Mouse (Mus musculus) cortical plate, adult 2 months (tissue): Measurements from ENCODE around the gene Hpn. TPM values are rescaled to one million over a fixed set of nuclear protein-coding genes. Genes with fewer than 3 reads are reported as not detected.

Experiments used
- H3K27ac ChIP-seq: fragments of 200-500 bp; 2 replicates; pipeline ENCODE4 v1.5.1; 2012; ENCODE audit warnings: low read length, control low read depth, inconsistent platforms; ENCODE audit not compliant: insufficient read depth
- H3K4me1 ChIP-seq: fragments of 200-500 bp; 2 replicates; pipeline ENCODE4 v1.6.1; 2011; ENCODE audit warnings: low read length; ENCODE audit not compliant: control insufficient read depth, insufficient read depth
- H3K4me3 ChIP-seq: fragments of 200-500 bp; 2 replicates; pipeline ENCODE4 v1.5.1; 2011; ENCODE audit warnings: mild to moderate bottlenecking, low read length, control low read depth; ENCODE audit not compliant: insufficient read depth
- CTCF ChIP-seq: fragments of 200-500 bp; IDR thresholded peaks from 2 replicates; pipeline ENCODE4 v1.5.1; 2011; ENCODE audit warnings: mild to moderate bottlenecking, control low read depth, low read length; ENCODE audit not compliant: insufficient read depth; ENCODE audit errors: extremely low read depth
- POLR2A ChIP-seq: fragments of 200-500 bp; IDR thresholded peaks from 2 replicates; pipeline ENCODE4 v1.6.1; 2011; ENCODE audit warnings: mild to moderate bottlenecking, low read length, control low read depth; ENCODE audit not compliant: insufficient read depth; ENCODE audit errors: extremely low read depth
- polyA plus RNA-seq: library from polyadenylated mRNA; depleted of rRNA; stranded (reverse); fragments of >200 nt; gene quantifications from 2 replicates; pipeline ENCODE4 v1.2.3, GENCODE M21; 2012

Hpn gene
- polyA plus RNA-seq, 1 experiment, result 4.2 TPM

DNA sequence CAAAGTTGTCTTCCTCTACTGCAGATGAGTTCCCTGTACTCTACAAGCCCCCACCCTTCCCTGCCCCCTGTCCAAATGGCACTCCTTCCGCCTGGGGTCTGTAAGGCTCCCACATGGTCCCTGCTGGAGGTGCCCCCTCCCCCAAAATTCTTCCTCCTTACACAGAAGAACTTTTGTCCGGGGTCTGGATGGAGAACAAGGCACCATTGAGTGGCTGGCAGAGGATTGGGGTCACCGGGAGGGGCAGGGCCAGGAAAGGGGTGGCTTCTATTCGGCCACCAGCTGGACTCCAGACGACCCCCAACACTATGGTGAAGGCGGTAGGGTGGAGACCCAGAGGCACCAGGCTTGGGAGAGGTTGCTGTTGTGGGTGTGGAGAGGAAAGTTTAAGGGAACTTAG lies 37.6 kb downstream of the Hpn start:
- Histone ChIP-seq H3K4me1 (no peaks in the 10 kb centered on the region; the same call in 1 of the 2 replicates), H3K4me3 (no peak overlapping the region), H3K27ac (peak overlapping the region; percentile 80)
- TF ChIP-seq CTCF (no peak), POLR2A (no peak)

DNA sequence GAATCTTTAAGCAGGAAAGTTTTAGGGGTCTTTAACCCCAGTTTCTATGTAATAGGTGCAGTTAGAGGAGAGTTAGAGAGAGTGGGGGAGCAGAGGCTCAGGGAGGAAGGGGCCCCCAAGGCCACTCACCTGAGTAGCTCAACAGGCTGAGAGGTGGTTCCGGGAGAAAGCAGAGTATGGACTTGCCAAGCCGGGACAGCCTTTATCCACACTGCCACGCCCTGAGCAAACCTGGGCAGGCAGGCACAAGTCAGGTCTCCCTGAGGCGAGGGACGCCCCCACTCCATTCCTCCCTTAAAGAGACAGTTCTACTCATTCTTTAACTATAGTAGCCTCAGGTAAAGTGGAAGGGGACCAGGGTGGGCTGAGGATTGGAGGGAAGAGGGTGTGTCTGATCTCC lies 38.6 kb downstream of the Hpn start, which contains the start of gene Fxyd3:
Fxyd3 (minus strand) TSS at position 213 of the 400 bp plus-strand sequence.
- TF ChIP-seq CTCF, result no peak
- TF ChIP-seq POLR2A, result no peak
- Histone ChIP-seq H3K4me1 (no peaks in the 10 kb centered on the region; the same call in 1 of the 2 replicates), H3K27ac (peak within 1 kb of the TSS; percentile 80), H3K4me3 (no peak within 1 kb of the TSS)

DNA sequence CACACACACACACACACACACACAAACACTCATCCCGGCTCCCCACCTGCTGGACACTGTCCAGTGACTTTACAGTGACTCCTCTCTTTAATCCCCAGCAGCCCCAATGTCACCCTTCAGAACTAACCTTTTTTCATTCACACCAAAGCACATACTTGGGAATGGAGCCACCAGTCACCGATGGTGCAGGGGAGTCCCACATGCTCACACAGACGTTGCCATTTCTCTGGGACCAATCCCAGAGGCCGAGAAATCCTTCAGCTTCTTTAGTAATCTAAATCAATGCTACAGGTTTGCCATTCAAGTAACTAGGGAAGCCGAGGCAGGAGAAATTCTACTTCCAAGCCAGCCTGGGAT lies 40.4 kb downstream of the Hpn start:
- TF ChIP-seq CTCF (no peak), POLR2A (no peak)
- Histone ChIP-seq H3K27ac (no peak overlapping the region), H3K4me3 (no peak overlapping the region), H3K4me1 (no peaks in the 10 kb centered on the region; the same call in 1 of the 2 replicates)

DNA sequence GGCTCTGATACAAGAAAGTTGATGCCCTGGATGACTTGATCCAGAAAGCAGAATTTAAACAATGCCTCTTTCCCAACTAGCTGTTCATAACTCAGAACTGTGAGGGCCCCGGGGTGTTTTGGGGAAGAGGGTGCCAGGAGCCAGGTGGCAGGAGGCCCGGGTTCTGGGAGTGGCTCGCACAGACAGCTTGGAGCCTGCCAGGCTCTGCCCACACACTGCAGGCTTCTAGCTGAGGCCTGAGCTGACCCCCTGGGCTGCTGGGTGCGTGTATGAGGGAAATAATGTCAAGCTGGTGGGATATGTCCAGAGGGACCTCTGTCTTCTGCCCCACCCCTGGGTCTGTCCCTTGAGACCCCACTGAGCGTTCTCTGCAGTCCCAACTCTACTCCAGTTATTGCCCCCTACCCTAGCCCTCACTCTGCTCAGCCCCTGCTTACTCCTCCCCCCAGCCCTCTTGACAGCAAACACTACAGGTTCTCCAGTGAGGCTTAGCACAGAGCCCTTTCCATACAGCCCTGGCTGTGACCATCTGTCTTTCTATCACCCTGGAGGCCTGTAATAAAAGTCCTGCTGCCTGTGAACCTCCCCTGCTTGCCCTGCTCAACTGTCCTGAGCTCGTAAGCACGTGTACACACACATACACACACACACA lies 40.9 kb downstream of the Hpn start:
- TF ChIP-seq CTCF (no peak), POLR2A (no peak)
- no peak overlapping the region for H3K4me3 ChIP-seq
- 0 out of 2 replicates have a peak overlapping the region, but pooled peaks have one; percentile 32 for H3K27ac ChIP-seq
- H3K4me1 ChIP-seq, result no peaks in the 10 kb centered on the region; the same call in 1 of the 2 replicates

DNA sequence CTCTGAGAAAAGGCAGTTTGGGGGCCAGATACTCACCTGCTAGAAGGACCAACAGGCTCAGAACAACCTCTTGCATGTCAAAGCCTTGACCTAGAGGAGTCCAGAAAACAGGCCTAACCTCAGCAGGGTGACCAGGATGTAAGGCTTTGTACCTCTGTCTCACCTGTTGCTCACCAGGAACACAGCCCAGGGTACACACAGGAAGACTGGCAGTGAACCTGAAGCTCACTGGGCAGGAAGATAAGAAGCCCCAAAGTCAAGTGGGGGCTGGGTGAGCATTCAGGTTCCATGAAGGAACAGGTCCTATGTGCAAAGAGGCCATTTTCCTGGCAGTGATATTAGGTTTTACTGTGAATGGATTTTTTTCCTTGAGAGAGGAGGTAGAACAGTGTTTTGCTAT lies 41.5 kb downstream of the Hpn start:
- no peak for TF ChIP-seq POLR2A
- Histone ChIP-seq H3K4me3 (no peak overlapping the region), H3K4me1 (no peaks in the 10 kb centered on the region; the same call in 1 of the 2 replicates), H3K27ac (no peak overlapping the region)

DNA sequence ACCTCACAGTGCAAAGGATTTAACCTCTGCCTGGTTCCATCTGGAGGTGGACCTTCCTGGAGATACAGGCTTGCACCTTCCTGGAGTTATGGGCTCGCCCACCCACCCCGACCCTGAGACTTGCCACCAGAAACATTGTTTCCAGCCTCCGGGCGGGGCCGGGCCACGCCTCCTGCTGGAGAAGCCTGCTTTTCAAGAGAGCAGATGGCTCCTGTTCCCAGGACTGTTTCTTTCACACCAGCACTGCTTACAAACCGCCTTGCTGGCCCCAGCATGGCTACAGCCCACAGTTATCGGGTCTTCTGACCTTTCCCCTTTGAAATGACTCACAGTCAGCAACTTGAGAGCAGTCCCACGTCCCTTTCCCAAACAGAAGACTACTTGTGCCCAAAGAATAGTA lies 42.8 kb downstream of the Hpn start:
- Histone ChIP-seq H3K4me3 (no peak overlapping the region), H3K27ac (no peak overlapping the region), H3K4me1 (no peaks in the 10 kb centered on the region; the same call in 1 of the 2 replicates)
- no peak for TF ChIP-seq CTCF
- TF ChIP-seq POLR2A, result no peak

DNA sequence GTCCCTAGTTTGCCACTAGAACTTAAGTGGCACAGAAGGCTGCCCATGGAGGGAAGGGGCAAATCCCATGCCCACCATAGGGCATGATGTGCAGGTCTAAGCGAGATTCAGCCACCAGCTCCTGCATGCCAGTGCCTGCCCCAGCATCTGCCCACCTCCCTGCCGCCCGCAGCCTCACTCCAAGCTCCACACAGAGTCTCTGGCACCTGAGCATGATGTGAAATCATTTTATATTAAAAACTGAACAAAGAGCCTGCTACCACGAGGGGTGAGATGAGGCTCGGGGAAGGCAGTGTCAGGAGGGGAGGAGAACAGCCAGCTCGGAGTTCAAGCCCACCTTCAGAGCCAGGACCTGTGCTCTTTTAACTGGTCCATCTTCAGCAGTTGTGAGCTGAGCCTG lies 44.8 kb downstream of the Hpn start:
- Histone ChIP-seq H3K4me3 (no peak overlapping the region), H3K27ac (no peak overlapping the region), H3K4me1 (no peaks in the 10 kb centered on the region; the same call in 1 of the 2 replicates)
- TF ChIP-seq CTCF (no peak), POLR2A (no peak)

DNA sequence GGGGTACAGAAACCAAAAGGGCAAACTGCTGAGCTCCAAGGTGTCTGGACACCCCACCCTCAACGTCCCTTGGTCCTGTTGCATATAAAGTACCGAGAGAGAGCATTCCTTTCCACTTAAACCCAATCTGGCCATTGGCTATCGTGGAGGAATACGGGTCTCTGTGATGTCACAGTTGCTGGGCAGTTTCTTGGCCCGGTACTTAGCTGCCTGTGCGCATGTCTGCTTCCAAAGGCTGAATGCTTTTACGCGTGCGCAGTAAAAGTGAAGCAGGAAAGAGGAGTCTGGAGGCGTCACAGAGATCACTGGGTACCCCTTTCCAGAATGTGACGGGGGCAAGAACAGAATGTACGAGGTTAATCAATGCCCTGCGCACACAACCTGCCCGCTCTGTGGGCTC lies 45.6 kb downstream of the Hpn start:
- Histone ChIP-seq H3K4me3 (no peak overlapping the region), H3K4me1 (no peaks in the 10 kb centered on the region; the same call in 1 of the 2 replicates), H3K27ac (no peak overlapping the region)
- no peak for TF ChIP-seq CTCF
- TF ChIP-seq POLR2A, result no peak

DNA sequence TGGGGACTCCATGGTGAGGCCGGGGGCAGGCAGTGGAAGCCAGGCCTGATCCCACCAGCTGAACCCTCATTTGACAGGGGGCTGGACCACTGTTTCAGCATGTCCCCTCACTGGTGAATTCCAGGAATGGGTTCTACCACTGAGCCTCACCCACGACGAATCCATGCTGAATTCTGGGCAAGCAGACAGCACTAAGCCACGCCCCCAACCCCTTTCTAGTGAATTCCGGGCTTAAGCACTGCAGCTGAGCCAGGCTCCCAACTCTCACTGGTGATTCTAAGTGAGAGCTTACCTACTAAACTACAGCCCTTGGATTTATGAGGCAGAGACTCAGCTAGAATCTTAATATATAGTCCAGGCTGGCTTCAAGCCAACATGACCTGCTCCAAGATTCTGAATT lies 47.3 kb downstream of the Hpn start:
- TF ChIP-seq POLR2A (no peak), CTCF (no peak)
- H3K27ac ChIP-seq, result no peak overlapping the region
- H3K4me1 ChIP-seq, result no peaks in the 10 kb centered on the region
- H3K4me3 ChIP-seq, result no peak overlapping the region

DNA sequence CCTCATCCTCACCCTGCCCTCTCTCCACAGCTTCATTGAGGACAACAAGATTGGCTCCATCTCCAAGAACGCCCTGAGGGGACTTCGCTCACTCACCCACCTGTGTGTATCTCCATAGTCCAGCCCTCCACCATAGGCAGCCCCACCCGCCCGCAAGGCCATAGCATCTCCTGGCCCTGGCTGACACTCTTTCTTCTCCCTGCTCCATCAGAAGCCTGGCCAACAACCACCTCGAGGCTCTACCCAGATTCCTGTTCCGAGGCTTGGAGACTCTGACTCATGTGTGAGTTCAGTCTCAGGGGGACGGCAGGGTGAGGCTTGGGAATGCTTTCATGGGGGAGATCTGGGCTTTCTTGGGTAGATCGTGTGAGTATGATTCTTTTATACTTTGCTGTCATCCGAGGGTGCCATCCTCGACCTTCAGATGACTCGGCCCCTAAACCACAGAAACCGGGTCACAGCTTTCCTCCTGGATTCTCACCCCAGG lies 52.0 kb downstream of the Hpn start:
- Histone ChIP-seq H3K4me1 (0 out of 2 replicates have a peak, but pooled peaks cover 2% of the 10 kb centered on the region), H3K4me3 (no peak overlapping the region), H3K27ac (no peak overlapping the region)
- TF ChIP-seq CTCF, result no peak
- no peak for TF ChIP-seq POLR2A
